Mouse (Mus musculus) embryonic facial prominence, embryonic 12.5 days (tissue): ENCODE measurements around the gene Arhgap24. TPM values are rescaled to one million over a fixed set of nuclear protein-coding genes. Genes with fewer than 3 reads are reported as not detected.

Experiments used
- ATAC-seq: fragments of 200-750 bp; cut with Nextera tagmentation; 2 replicates; pipeline ENCODE4 v1.8.0; 2017; ENCODE audit not compliant: insufficient number of reproducible peaks, insufficient read depth, low FRiP score, low TSS enrichment
- H3K27ac ChIP-seq: fragments of 300-500 bp; sonication (generic); 2 replicates; pipeline ENCODE4 v1.5.1; 2016; ENCODE audit warnings: mild to moderate bottlenecking
- H3K27me3 ChIP-seq: fragments of 300-500 bp; sonication (generic); 2 replicates; pipeline ENCODE4 v1.6.1; 2016; ENCODE audit warnings: mild to moderate bottlenecking, moderate library complexity
- H3K36me3 ChIP-seq: fragments of 300-500 bp; sonication (generic); 2 replicates; pipeline ENCODE4 v1.6.1; 2016; ENCODE audit warnings: mild to moderate bottlenecking
- H3K4me1 ChIP-seq: fragments of 300-500 bp; sonication (generic); 2 replicates; pipeline ENCODE4 v1.6.1; 2016
- H3K4me2 ChIP-seq: fragments of 300-500 bp; sonication (generic); replicated peaks from 2 replicates; pipeline ENCODE4 v1.6.1; 2016; ENCODE audit warnings: mild to moderate bottlenecking, moderate library complexity
- H3K4me3 ChIP-seq: fragments of 300-500 bp; sonication (generic); 2 replicates; pipeline ENCODE4 v1.5.1; 2016; ENCODE audit warnings: mild to moderate bottlenecking
- H3K9ac ChIP-seq: fragments of 300-500 bp; sonication (generic); 2 replicates; pipeline ENCODE4 v1.6.1; 2016; ENCODE audit warnings: mild to moderate bottlenecking, moderate library complexity
- H3K9me3 ChIP-seq: fragments of 300-500 bp; sonication (generic); 2 replicates; pipeline ENCODE4 v1.6.1; 2016; ENCODE audit warnings: mild to moderate bottlenecking, moderate library complexity
- WGBS: fragments of 180-500 bp; shearing (Covaris S2); methylation state at CpG from one replicate; pipeline ENCODE4 v1.1.7; 2016; 5-methylcytosine and 5-hydroxymethylcytosine counted together
- polyA plus RNA-seq: library from polyadenylated mRNA; unstranded; fragments of >200 nt; fragmentation: Nextera tagmentation; extraction: Ambion mirVana; gene quantifications from 2 replicates; pipeline ENCODE4 v1.2.1, GENCODE M21; 2016

Gene Arhgap24
- polyA plus RNA-seq, 1 experiment from 2014 or later, result 22.4 TPM

GRCm38 (mm10) chr5:102777852-102778251, 296.7 kb downstream of the Arhgap24 start:
- Histone ChIP-seq H3K27ac (no peak overlapping the region), H3K36me3 (no peaks in the 10 kb centered on the region), H3K4me2 (no peak overlapping the region), H3K4me3 (no peak overlapping the region), H3K27me3 (no peaks in the 10 kb centered on the region), H3K4me1 (0 out of 2 replicates have a peak, but pooled peaks cover 5% of the 10 kb centered on the region), H3K9me3 (no peaks in the 10 kb centered on the region), H3K9ac (no peak overlapping the region)
- WGBS, result 86% methylated on average over 9 of the region's 9 CpGs
- no peak for ATAC-seq

GRCm38 (mm10) chr5:102778253-102778652, 297.1 kb downstream of the Arhgap24 start:
- H3K9ac ChIP-seq, result no peak overlapping the region
- H3K27me3 ChIP-seq, result no peaks in the 10 kb centered on the region
- H3K27ac ChIP-seq, result no peak overlapping the region
- H3K36me3 ChIP-seq, result no peaks in the 10 kb centered on the region
- 68% methylated on average over 5 of the region's 5 CpGs for WGBS
- no peaks in the 10 kb centered on the region for H3K9me3 ChIP-seq
- no peak overlapping the region for H3K4me3 ChIP-seq
- 0 out of 2 replicates have a peak, but pooled peaks cover 5% of the 10 kb centered on the region for H3K4me1 ChIP-seq
- no peak overlapping the region for H3K4me2 ChIP-seq
- no peak for ATAC-seq

- Histone ChIP-seq H3K9me3 (no peaks in the 10 kb centered on the region), H3K27ac (no peak overlapping the region), H3K9ac (no peak overlapping the region), H3K4me1 (no peaks in the 10 kb centered on the region), H3K36me3 (no peaks in the 10 kb centered on the region), H3K27me3 (no peaks in the 10 kb centered on the region), H3K4me3 (no peak overlapping the region), H3K4me2 (no peak overlapping the region)
- 65% methylated on average over 4 of the region's 4 CpGs for WGBS
- no peak for ATAC-seq
Measured at GRCm38 (mm10) chr5:102783585-102783984, 302.4 kb downstream of the Arhgap24 start.

GRCm38 (mm10) chr5:102786123-102786522, 304.9 kb downstream of the Arhgap24 start:
- H3K27me3 ChIP-seq, result no peaks in the 10 kb centered on the region
- WGBS, result 67% methylated on average over 2 of the region's 2 CpGs
- H3K4me2 ChIP-seq, result no peak overlapping the region
- H3K27ac ChIP-seq, result no peak overlapping the region
- H3K9ac ChIP-seq, result no peak overlapping the region
- H3K36me3 ChIP-seq, result no peaks in the 10 kb centered on the region
- no peaks in the 10 kb centered on the region for H3K9me3 ChIP-seq
- ATAC-seq, result no peak
- no peak overlapping the region for H3K4me3 ChIP-seq
- no peaks in the 10 kb centered on the region for H3K4me1 ChIP-seq

GRCm38 (mm10) chr5:102788437-102788836, 307.2 kb downstream of the Arhgap24 start:
- ATAC-seq, result no peak
- H3K27me3 ChIP-seq, result no peaks in the 10 kb centered on the region
- no peak overlapping the region for H3K9ac ChIP-seq
- WGBS, result 81% methylated on average over 3 of the region's 3 CpGs
- no peaks in the 10 kb centered on the region for H3K36me3 ChIP-seq
- H3K9me3 ChIP-seq, result no peaks in the 10 kb centered on the region
- no peak overlapping the region for H3K4me3 ChIP-seq
- no peak overlapping the region for H3K4me2 ChIP-seq
- no peak overlapping the region for H3K27ac ChIP-seq
- H3K4me1 ChIP-seq, result no peaks in the 10 kb centered on the region; the same call in 1 of the 2 replicates

- Histone ChIP-seq H3K27me3 (no peaks in the 10 kb centered on the region), H3K36me3 (no peaks in the 10 kb centered on the region), H3K9me3 (no peaks in the 10 kb centered on the region), H3K27ac (no peak overlapping the region), H3K4me2 (no peak overlapping the region), H3K4me1 (no peaks in the 10 kb centered on the region; the same call in 1 of the 2 replicates), H3K4me3 (no peak overlapping the region), H3K9ac (no peak overlapping the region)
- WGBS, result 53% methylated on average over 4 of the region's 4 CpGs
- no peak for ATAC-seq
Measured at GRCm38 (mm10) chr5:102791273-102791672, 310.1 kb downstream of the Arhgap24 start.

- 69% methylated on average over 11 of the region's 11 CpGs for WGBS
Measured at GRCm38 (mm10) chr5:102793536-102793935, 312.3 kb downstream of the Arhgap24 start.

GRCm38 (mm10) chr5:102801469-102801868, 320.3 kb downstream of the Arhgap24 start:
- H3K4me3 ChIP-seq, result no peak overlapping the region
- no peak for ATAC-seq

More at GRCm38 (mm10) chr5:102793536-102793935, 312.3 kb downstream of the Arhgap24 start:
- H3K36me3 ChIP-seq, result no peaks in the 10 kb centered on the region
- no peaks in the 10 kb centered on the region for H3K27me3 ChIP-seq
- no peak overlapping the region for H3K27ac ChIP-seq
- no peak overlapping the region for H3K4me2 ChIP-seq
- no peak for ATAC-seq
- H3K9ac ChIP-seq, result no peak overlapping the region
- no peaks in the 10 kb centered on the region for H3K9me3 ChIP-seq
- no peak overlapping the region for H3K4me3 ChIP-seq
- no peaks in the 10 kb centered on the region; the same call in 1 of the 2 replicates for H3K4me1 ChIP-seq

GRCm38 (mm10) chr5:102802833-102803232, 321.6 kb downstream of the Arhgap24 start:
- H3K36me3 ChIP-seq, result no peaks in the 10 kb centered on the region
- 85% methylated on average over 6 of the region's 6 CpGs for WGBS
- no peaks in the 10 kb centered on the region for H3K9me3 ChIP-seq
- no peak for ATAC-seq
- no peaks in the 10 kb centered on the region for H3K27me3 ChIP-seq
- H3K9ac ChIP-seq, result no peak overlapping the region
- no peak overlapping the region for H3K4me2 ChIP-seq
- no peak overlapping the region for H3K27ac ChIP-seq
- H3K4me1 ChIP-seq, result no peaks in the 10 kb centered on the region
- no peak overlapping the region for H3K4me3 ChIP-seq

More at GRCm38 (mm10) chr5:102801469-102801868, 320.3 kb downstream of the Arhgap24 start:
- no peaks in the 10 kb centered on the region for H3K4me1 ChIP-seq
- WGBS, result 79% methylated on average over 3 of the region's 3 CpGs
- H3K4me2 ChIP-seq, result no peak overlapping the region
- no peak overlapping the region for H3K9ac ChIP-seq
- no peaks in the 10 kb centered on the region for H3K9me3 ChIP-seq
- H3K27me3 ChIP-seq, result no peaks in the 10 kb centered on the region
- H3K27ac ChIP-seq, result no peak overlapping the region
- H3K36me3 ChIP-seq, result no peaks in the 10 kb centered on the region

- no peak overlapping the region for H3K4me3 ChIP-seq
- H3K4me1 ChIP-seq, result no peaks in the 10 kb centered on the region
- H3K4me2 ChIP-seq, result no peak overlapping the region
- H3K9ac ChIP-seq, result no peak overlapping the region
- no peak for ATAC-seq
- WGBS, result 45% methylated on average over 4 of the region's 4 CpGs
- no peaks in the 10 kb centered on the region for H3K27me3 ChIP-seq
- no peaks in the 10 kb centered on the region for H3K9me3 ChIP-seq
- H3K27ac ChIP-seq, result no peak overlapping the region
- H3K36me3 ChIP-seq, result no peaks in the 10 kb centered on the region
Measured at GRCm38 (mm10) chr5:102803675-102804074, 322.5 kb downstream of the Arhgap24 start.

GRCm38 (mm10) chr5:102807518-102807917, 326.3 kb downstream of the Arhgap24 start:
- Histone ChIP-seq H3K27ac (no peak overlapping the region), H3K27me3 (no peaks in the 10 kb centered on the region), H3K4me3 (no peak overlapping the region), H3K9me3 (no peaks in the 10 kb centered on the region), H3K36me3 (no peaks in the 10 kb centered on the region), H3K4me1 (no peaks in the 10 kb centered on the region), H3K4me2 (no peak overlapping the region), H3K9ac (no peak overlapping the region)
- no peak for ATAC-seq

- Histone ChIP-seq H3K36me3 (no peaks in the 10 kb centered on the region), H3K9me3 (no peaks in the 10 kb centered on the region), H3K4me2 (no peak overlapping the region), H3K27ac (no peak overlapping the region), H3K9ac (no peak overlapping the region), H3K4me3 (no peak overlapping the region), H3K4me1 (no peaks in the 10 kb centered on the region), H3K27me3 (no peaks in the 10 kb centered on the region)
- no peak for ATAC-seq
- 86% methylated on average over 7 of the region's 7 CpGs for WGBS
Measured at GRCm38 (mm10) chr5:102810366-102810957, 329.3 kb downstream of the Arhgap24 start.
